Mouse (Mus musculus) olfactory bulb, adult 2 months (tissue): ENCODE measurements around the gene Dscaml1. TPM values are rescaled to one million over a fixed set of nuclear protein-coding genes. Genes with fewer than 3 reads are reported as not detected.

Source experiments
- H3K27ac ChIP-seq: fragments of 200-500 bp; 2 replicates; pipeline ENCODE4 v1.5.1; 2012; ENCODE audit warnings: low read depth, low read length; ENCODE audit not compliant: insufficient read depth
- H3K4me1 ChIP-seq: fragments of 200-500 bp; 2 replicates; pipeline ENCODE4 v1.6.1; 2012; ENCODE audit warnings: low read length; ENCODE audit not compliant: control insufficient read depth, insufficient read depth
- H3K4me3 ChIP-seq: fragments of 200-500 bp; 2 replicates; pipeline ENCODE4 v1.5.1; 2012; ENCODE audit warnings: mild to moderate bottlenecking, low read depth, low read length, moderate library complexity; ENCODE audit not compliant: insufficient read depth
- CTCF ChIP-seq: fragments of 200-500 bp; IDR thresholded peaks from 2 replicates; pipeline ENCODE4 v1.5.1; 2012; ENCODE audit warnings: low read depth, mild to moderate bottlenecking, low read length, moderate library complexity; ENCODE audit not compliant: insufficient read depth
- POLR2A ChIP-seq: fragments of 200-500 bp; IDR thresholded peaks from 2 replicates; pipeline ENCODE4 v1.6.1; 2012; ENCODE audit warnings: mild to moderate bottlenecking, low read depth, low read length, moderate library complexity; ENCODE audit not compliant: insufficient read depth
- WGBS: fragments of 180-500 bp; shearing (Covaris S2); methylation state at CpG from one replicate; pipeline ENCODE4 v1.1.7; 2018; 5-methylcytosine and 5-hydroxymethylcytosine counted together
- polyA plus RNA-seq: library from polyadenylated mRNA; stranded (reverse); fragments of >200 nt; gene quantifications from 2 replicates; pipeline ENCODE4 v1.2.4, GENCODE M21; 2012; ENCODE audit warnings: low replicate concordance; ENCODE audit not compliant: missing spikeins, insufficient read depth, insufficient read length

The Dscaml1 gene
- polyA plus RNA-seq, 1 experiment: not detected

- H3K4me1 ChIP-seq: no peaks in the 10 kb centered on the region
- WGBS: 78% methylated on average over 3 of the region's 3 CpGs
- no peak overlapping the region for H3K4me3 ChIP-seq
- TF ChIP-seq POLR2A (no peak), CTCF (no peak)
- no peak overlapping the region for H3K27ac ChIP-seq
Measured at GRCm38 (mm10) chr9:45715387-45715786, 289.0 kb downstream of the Dscaml1 start.

GRCm38 (mm10) chr9:45719997-45720396 is 293.6 kb downstream of the Dscaml1 start:
- no peak overlapping the region for H3K27ac ChIP-seq
- no peaks in the 10 kb centered on the region for H3K4me1 ChIP-seq
- 29% methylated on average over 7 of the region's 7 CpGs for WGBS
- no peak for TF ChIP-seq CTCF
- TF ChIP-seq POLR2A: no peak
- H3K4me3 ChIP-seq: no peak overlapping the region

DNA sequence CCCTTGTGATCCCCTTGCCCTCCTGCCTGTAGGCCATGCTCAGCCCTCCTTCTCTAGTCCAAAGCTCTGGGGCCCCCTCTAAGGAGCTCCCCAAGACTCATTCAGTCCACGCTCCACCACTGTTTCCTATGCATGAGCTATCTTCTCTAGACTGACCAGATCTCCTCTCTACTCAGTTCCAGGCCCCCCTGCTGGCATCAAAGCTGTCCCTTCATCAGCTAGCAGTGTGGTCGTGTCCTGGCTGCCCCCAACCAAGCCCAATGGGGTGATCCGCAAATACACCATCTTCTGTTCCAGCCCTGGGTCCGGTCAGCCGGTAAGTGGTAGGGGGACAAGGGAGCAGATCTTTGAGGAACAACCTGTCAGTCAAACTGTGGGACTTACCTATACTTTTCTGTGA is 305.4 kb downstream of the Dscaml1 start:
- TF ChIP-seq CTCF (no peak), POLR2A (no peak)
- WGBS: 93% methylated on average over 5 of the region's 5 CpGs
- Histone ChIP-seq H3K4me1 (no peaks in the 10 kb centered on the region), H3K27ac (no peak overlapping the region), H3K4me3 (no peak overlapping the region)

DNA sequence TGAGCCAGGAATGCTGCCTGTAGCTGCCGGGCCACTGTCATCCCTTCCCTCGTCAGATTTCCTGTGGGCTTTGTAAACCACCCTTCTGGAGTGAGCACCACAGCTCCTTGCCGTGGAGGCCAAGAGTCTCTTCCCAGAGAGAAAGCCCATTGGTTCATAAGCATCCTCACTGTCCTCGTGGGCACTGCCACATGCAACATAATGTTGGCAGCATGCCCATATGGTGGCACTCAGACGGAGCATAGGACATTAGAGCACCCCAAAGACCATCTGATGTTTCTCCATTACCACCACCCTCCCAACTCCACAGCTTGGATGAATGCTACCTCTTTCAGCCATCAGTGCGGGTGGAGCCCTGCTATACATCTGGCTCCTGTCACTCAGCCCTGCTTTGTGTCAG is 306.8 kb downstream of the Dscaml1 start:
- no peaks in the 10 kb centered on the region for H3K4me1 ChIP-seq
- WGBS: 57% methylated on average over 6 of the region's 6 CpGs
- H3K4me3 ChIP-seq: no peak overlapping the region

GRCm38 (mm10) chr9:45739001-45739701 is 312.7 kb downstream of the Dscaml1 start:
- 55% methylated on average over 12 of the region's 12 CpGs for WGBS
- TF ChIP-seq POLR2A (no peak), CTCF (no peak)
- Histone ChIP-seq H3K27ac (peak overlapping the region; percentile 38; the same call in 1 of the 2 replicates), H3K4me3 (no peak overlapping the region), H3K4me1 (peaks cover 15% of the 10 kb centered on the region)

More for the DNA sequence above, 306.8 kb downstream of the Dscaml1 start:
- no peak overlapping the region for H3K27ac ChIP-seq
- TF ChIP-seq POLR2A (no peak), CTCF (no peak)

GRCm38 (mm10) chr9:45739702-45740583 is 313.5 kb downstream of the Dscaml1 start:
- no peak overlapping the region for H3K27ac ChIP-seq
- WGBS: 61% methylated on average over 17 of the region's 17 CpGs
- no peak for TF ChIP-seq POLR2A
- TF ChIP-seq CTCF: no peak

GRCm38 (mm10) chr9:45740584-45740980 is 314.2 kb downstream of the Dscaml1 start:
- no peak overlapping the region for H3K4me3 ChIP-seq
- no peak overlapping the region for H3K27ac ChIP-seq
- 59% methylated on average over 2 of the region's 2 CpGs for WGBS
- H3K4me1 ChIP-seq: peaks cover 25% of the 10 kb centered on the region
- no peak for TF ChIP-seq POLR2A
- TF ChIP-seq CTCF: no peak

More at GRCm38 (mm10) chr9:45739702-45740583, 313.5 kb downstream of the Dscaml1 start:
- H3K4me1 ChIP-seq: peaks cover 21% of the 10 kb centered on the region
- H3K4me3 ChIP-seq: no peak overlapping the region

DNA sequence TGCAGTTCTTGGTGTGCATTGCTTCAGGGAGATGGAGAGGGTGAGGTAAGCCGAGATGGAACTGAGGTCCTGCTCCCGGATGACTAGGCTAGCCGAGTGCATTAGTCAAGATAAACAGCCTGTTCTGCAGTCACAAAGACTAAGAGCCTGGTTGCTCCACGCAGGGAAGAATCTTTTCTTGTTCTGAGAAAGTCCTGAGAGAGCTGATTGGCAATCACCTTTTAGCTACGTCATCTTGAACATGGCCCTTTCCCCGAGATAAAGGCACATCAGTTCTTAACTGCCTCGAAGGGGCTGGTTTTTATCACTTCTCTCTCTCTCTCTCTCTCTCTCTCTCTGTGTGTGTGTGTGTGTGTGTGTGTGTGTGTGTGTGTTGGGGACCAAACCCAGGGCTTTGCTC is 319.0 kb downstream of the Dscaml1 start:
- no peak overlapping the region for H3K4me3 ChIP-seq
- H3K27ac ChIP-seq: 0 out of 2 replicates have a peak overlapping the region, but pooled peaks have one; percentile 2
- H3K4me1 ChIP-seq: peaks cover 14% of the 10 kb centered on the region
- WGBS: 42% methylated on average over 7 of the region's 7 CpGs
- TF ChIP-seq CTCF: no peak
- TF ChIP-seq POLR2A: no peak

DNA sequence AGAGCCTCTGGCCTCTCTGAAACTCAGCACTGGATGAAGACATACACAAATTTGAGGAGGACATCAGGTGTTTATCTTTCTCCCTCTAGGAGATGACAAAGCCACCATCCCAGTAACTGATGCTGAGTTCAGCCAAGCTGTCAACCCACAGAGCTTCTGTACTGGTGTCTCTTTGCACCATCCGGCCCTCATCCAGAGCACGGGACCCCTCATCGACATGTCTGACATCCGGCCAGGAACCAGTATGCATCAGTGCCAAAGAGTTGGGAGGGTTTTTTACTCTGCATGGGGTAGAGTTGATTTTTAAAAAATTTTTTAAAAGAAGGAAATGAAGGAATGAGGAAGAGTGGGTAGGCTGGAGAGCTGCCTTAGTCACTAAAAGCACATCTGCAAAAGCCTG is 323.5 kb downstream of the Dscaml1 start:
- H3K4me3 ChIP-seq: no peak overlapping the region
- WGBS: 90% methylated on average over 4 of the region's 4 CpGs
- no peak overlapping the region for H3K27ac ChIP-seq
- TF ChIP-seq POLR2A: no peak
- TF ChIP-seq CTCF: no peak
- H3K4me1 ChIP-seq: peaks cover 9% of the 10 kb centered on the region
